Mouse (Mus musculus) CD8-positive naive resting alpha-beta T cell, adult 57 days (primary cell): ENCODE data around the gene Dctn3. TPM values are rescaled to one million over a fixed set of nuclear protein-coding genes. Genes with fewer than 3 reads are reported as not detected.

Source experiments
- total RNA-seq: library from RNA; stranded (reverse); gene quantifications from one replicate; pipeline ENCODE4 v1.2.4, GENCODE M21; 2023

Dctn3 gene
- total RNA-seq: 57.7 TPM

GRCm38 (mm10) chr4:41722918-41723351 lies at the start of gene Dctn3:
Gene Dctn3 (minus strand): TSS chr4:41723170.

GRCm38 (mm10) chr4:41755338-41756305 lies 32.7 kb upstream of the Dctn3 start, which contains the start of gene Sigmar1:
Gene Sigmar1 (minus strand): TSS chr4:41756157.

GRCm38 (mm10) chr4:41754797-41755337 lies 31.9 kb upstream of the Dctn3 start, which contains the start of gene Galt:
Gene Galt (plus strand): TSS chr4:41755228.

GRCm38 (mm10) chr4:41731052-41731765 lies 8.2 kb upstream of the Dctn3 start, which contains the start of gene Arid3c:
Gene Arid3c (minus strand): TSS chr4:41731142.

GRCm38 (mm10) chr4:41713197-41714067 lies 9.5 kb downstream of the Dctn3 start, which contains the start of gene Rpp25l:
Gene Rpp25l (minus strand): TSS chr4:41713534.

GRCm38 (mm10) chr4:41699783-41700182 lies 23.2 kb downstream of the Dctn3 start, which contains the start of gene Il11ra1:
Gene Il11ra1 (plus strand): TSS chr4:41699989.

GRCm38 (mm10) chr4:41696930-41697841 lies 25.8 kb downstream of the Dctn3 start, which contains the start of gene Cntfr:
Gene Cntfr (minus strand): TSS chr4:41697089.

Other genes starting within 250 kb of the Dctn3 start
- gene AI464131, start 220.1 kb downstream of the Dctn3 start, total RNA-seq: not detected
- 0.49 TPM for gene 1110017D15Rik, start 205.8 kb downstream of the Dctn3 start, total RNA-seq
- 12.2 TPM for gene Fam219a, start 153.6 kb downstream of the Dctn3 start, total RNA-seq
- not detected for gene Dnaic1, start 153.4 kb downstream of the Dctn3 start, total RNA-seq
- not detected for gene Enho, start 82.8 kb downstream of the Dctn3 start, total RNA-seq
- not detected for gene Cntfr, start 26.1 kb downstream of the Dctn3 start, total RNA-seq
- gene Il11ra1, start 23.2 kb downstream of the Dctn3 start, total RNA-seq: 20.6 TPM
- gene Rpp25l, start 9.6 kb downstream of the Dctn3 start, total RNA-seq: 34.5 TPM
- gene Arid3c, start 8.0 kb upstream of the Dctn3 start, total RNA-seq: not detected
- gene Galt, start 32.1 kb upstream of the Dctn3 start, total RNA-seq: 59.8 TPM
- gene Sigmar1, start 33.0 kb upstream of the Dctn3 start, total RNA-seq: 23.5 TPM
- gene Ccl27a, start 51.1 kb upstream of the Dctn3 start, total RNA-seq: 9.4 TPM
- gene Gm21541, start 180.4 kb upstream of the Dctn3 start, total RNA-seq: not detected
- 2.1 TPM for gene Gm20878, start 218.4 kb upstream of the Dctn3 start, total RNA-seq
- not detected for gene Fam205a4, start 242.9 kb upstream of the Dctn3 start, total RNA-seq